Mouse (Mus musculus) midbrain, postnatal 0 days (tissue): Measurements from ENCODE around the gene Fxyd7. TPM values are rescaled to one million over a fixed set of nuclear protein-coding genes. Genes with fewer than 3 reads are reported as not detected.

Experiments
- ATAC-seq: fragments of 200-750 bp; cut with Nextera tagmentation; 2 replicates; pipeline ENCODE4 v1.8.0; 2017; ENCODE audit warnings: moderate number of reproducible peaks, mild to moderate bottlenecking, moderate TSS enrichment, moderate library complexity; ENCODE audit not compliant: low FRiP score
- DNase-seq: peaks from one replicate; pipeline ENCODE4 v3.0.0-alpha.2; 2015; ENCODE audit warnings: low spot score
- H3K27ac ChIP-seq: fragments of 300-500 bp; sonication (generic); 2 replicates; pipeline ENCODE4 v1.5.1; 2014; ENCODE audit warnings: low read depth, mild to moderate bottlenecking, low read length, mixed read lengths
- H3K27me3 ChIP-seq: fragments of 300-500 bp; sonication (generic); 2 replicates; pipeline ENCODE4 v1.6.1; 2014; ENCODE audit warnings: low read length, control low read depth, mixed read lengths; ENCODE audit not compliant: insufficient read depth
- H3K36me3 ChIP-seq: fragments of 300-500 bp; sonication (generic); 2 replicates; pipeline ENCODE4 v1.6.1; 2014; ENCODE audit warnings: low read length, control low read depth, mixed read lengths; ENCODE audit not compliant: insufficient read depth
- H3K4me1 ChIP-seq: fragments of 300-500 bp; sonication (generic); 2 replicates; pipeline ENCODE4 v1.6.1; 2014; ENCODE audit warnings: mild to moderate bottlenecking, control low read depth, antibody characterized with exemption, low read length, mixed read lengths; ENCODE audit not compliant: insufficient read depth
- H3K4me2 ChIP-seq: fragments of 300-500 bp; sonication (generic); 2 replicates; pipeline ENCODE4 v1.6.1; 2014; ENCODE audit warnings: low read depth, mild to moderate bottlenecking, low read length, mixed read lengths; ENCODE audit not compliant: poor library complexity, severe bottlenecking
- H3K4me3 ChIP-seq: fragments of 300-500 bp; sonication (generic); 2 replicates; pipeline ENCODE4 v1.5.1; 2014; ENCODE audit warnings: low read depth, mild to moderate bottlenecking, low read length, moderate library complexity
- H3K9ac ChIP-seq: fragments of 300-500 bp; sonication (generic); replicated peaks from 2 replicates; pipeline ENCODE4 v1.6.1; 2014; ENCODE audit warnings: mild to moderate bottlenecking, low read length, moderate library complexity, mixed read lengths; ENCODE audit not compliant: poor library complexity, severe bottlenecking
- H3K9me3 ChIP-seq: fragments of 300-500 bp; sonication (generic); 2 replicates; pipeline ENCODE4 v1.6.1; 2016; ENCODE audit warnings: low read length, control low read depth
- CTCF ChIP-seq: IDR thresholded peaks from 2 replicates; pipeline ENCODE4 v1.5.1; 2016; ENCODE audit warnings: antibody characterized with exemption, mild to moderate bottlenecking
- WGBS: fragments of 180-500 bp; shearing (Covaris S2); extraction: QIAGEN DNeasy Blood & Tissue Kit; methylation state at CpG from one replicate; pipeline ENCODE4 v1.1.7; 2014; 5-methylcytosine and 5-hydroxymethylcytosine counted together
- polyA plus RNA-seq: library from polyadenylated mRNA; unstranded; fragments of >200 nt; fragmentation: Nextera tagmentation; extraction: Ambion mirVana; gene quantifications from 2 replicates; pipeline ENCODE4 v1.2.1, GENCODE M21; 2015
- total RNA-seq: library from RNA; depleted of rRNA; stranded (reverse); fragments of >200 nt; gene quantifications from 2 replicates; pipeline ENCODE4 v1.2.3, GENCODE M21; 2014

Fxyd7 gene
- total and polyA plus RNA-seq, 2 experiments from 2014 or later = 285 to 455 TPM

DNA sequence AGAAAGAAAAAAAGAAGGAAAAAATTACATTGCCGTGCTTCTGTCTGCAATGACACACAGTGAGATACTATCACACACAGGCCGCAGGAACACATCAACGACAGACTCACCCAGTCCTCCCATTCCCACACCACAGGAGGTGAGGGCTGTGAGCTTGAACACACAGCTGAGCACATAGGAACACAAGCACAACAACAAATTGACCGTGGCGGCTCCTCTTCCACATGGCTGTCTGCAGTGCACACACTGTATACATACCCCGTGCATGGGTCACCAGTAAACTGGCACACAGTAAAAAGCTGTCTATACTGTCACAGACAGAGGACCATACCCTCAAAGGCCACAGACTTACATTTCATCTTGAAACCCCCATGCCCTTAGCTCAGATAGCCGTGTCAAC, 5.2 kb upstream of the Fxyd7 start:
- peaks cover 6% of the 10 kb centered on the region; the same call in 1 of the 2 replicates for H3K4me1 ChIP-seq
- 74% methylated on average over 7 of the region's 7 CpGs for WGBS
- TF ChIP-seq CTCF = no peak

DNA sequence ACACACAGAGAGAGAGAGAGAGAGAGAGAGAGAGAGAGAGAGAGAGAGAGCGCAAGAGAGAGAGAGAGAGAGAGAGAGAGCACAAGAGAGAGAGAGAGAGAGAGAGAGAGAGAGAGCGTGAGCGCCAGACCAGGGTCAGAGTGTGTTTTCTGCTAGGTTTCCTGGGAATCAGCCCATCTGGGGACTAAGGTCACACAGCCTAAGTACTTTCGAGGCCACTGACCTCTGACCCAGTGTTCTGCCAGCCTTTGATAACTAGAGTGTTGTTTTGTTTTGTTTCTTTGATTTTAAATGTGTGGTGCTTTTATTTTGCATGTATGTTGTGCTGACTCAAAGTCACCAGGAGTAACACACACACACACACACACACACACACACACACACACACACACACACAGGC, 4.6 kb upstream of the Fxyd7 start:
- 29% methylated on average over 3 of the region's 4 CpGs for WGBS
- no peak overlapping the region for H3K27ac ChIP-seq

More for the DNA sequence above, 5.2 kb upstream of the Fxyd7 start:
- ATAC-seq = no peak
- Histone ChIP-seq H3K9ac (no peak overlapping the region), H3K4me3 (no peak overlapping the region), H3K9me3 (no peaks in the 10 kb centered on the region), H3K27me3 (peaks cover 14% of the 10 kb centered on the region), H3K4me2 (no peak overlapping the region), H3K36me3 (no peaks in the 10 kb centered on the region), H3K27ac (no peak overlapping the region)
- no peak for DNase-seq

GRCm38 (mm10) chr7:31055354-31055824, 4.1 kb upstream of the Fxyd7 start:
- Histone ChIP-seq H3K4me3 (no peak overlapping the region), H3K9me3 (no peaks in the 10 kb centered on the region), H3K4me1 (peaks cover 6% of the 10 kb centered on the region; the same call in 1 of the 2 replicates), H3K27me3 (peaks cover 14% of the 10 kb centered on the region), H3K27ac (no peak overlapping the region), H3K36me3 (no peaks in the 10 kb centered on the region), H3K9ac (no peak overlapping the region), H3K4me2 (peak overlapping the region; percentile 7; the same call in 1 of the 2 replicates)
- ATAC-seq (0 out of 2 replicates have a peak, but pooled peaks have one; percentile 21), DNase-seq (peak; percentile 62)
- TF ChIP-seq CTCF = no peak
- 12% methylated on average over 9 of the region's 10 CpGs for WGBS

More for the DNA sequence above, 4.6 kb upstream of the Fxyd7 start:
- H3K27me3 ChIP-seq = peaks cover 14% of the 10 kb centered on the region
- DNase-seq (no peak), ATAC-seq (no peak)
- H3K9ac ChIP-seq = no peak overlapping the region
- H3K4me2 ChIP-seq = no peak overlapping the region
- no peak for TF ChIP-seq CTCF
- no peak overlapping the region for H3K4me3 ChIP-seq
- peaks cover 6% of the 10 kb centered on the region; the same call in 1 of the 2 replicates for H3K4me1 ChIP-seq
- no peaks in the 10 kb centered on the region for H3K36me3 ChIP-seq
- H3K9me3 ChIP-seq = no peaks in the 10 kb centered on the region

DNA sequence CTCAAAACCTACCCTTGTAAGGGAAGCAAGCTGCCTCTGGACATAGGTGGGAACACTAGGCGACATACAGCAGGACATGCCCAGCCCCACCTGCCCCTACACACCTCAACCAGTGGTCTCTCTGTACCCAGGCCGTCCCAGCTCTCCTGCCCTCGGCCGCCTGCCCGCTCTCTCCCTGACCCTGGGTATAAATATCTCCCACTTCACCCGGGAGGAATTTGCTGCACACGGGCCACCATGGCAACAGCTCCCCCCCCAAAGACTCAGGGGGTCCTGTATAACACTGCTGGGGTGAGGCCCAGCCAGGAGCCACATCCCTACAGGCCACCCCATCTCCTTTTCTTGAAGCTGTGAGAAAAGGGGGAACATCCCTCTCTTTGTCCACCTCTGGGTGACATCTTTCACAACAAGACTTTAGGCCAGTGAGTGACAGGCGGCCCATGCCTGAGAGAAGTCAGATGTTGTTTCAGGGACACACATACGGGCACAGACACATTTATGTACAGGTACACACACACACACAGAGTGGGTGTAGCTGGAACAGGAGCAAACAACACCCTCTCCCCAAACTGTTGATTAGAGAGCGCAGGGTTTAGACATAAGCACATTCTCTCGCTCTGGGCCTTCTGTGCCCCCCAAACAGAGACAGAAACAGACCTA, 3.5 kb upstream of the Fxyd7 start:
- TF ChIP-seq CTCF = no peak

GRCm38 (mm10) chr7:31053882-31054447, 2.7 kb upstream of the Fxyd7 start:
- TF ChIP-seq CTCF = no peak
- Histone ChIP-seq H3K4me2 (no peak overlapping the region), H3K9ac (no peak overlapping the region), H3K27ac (no peak overlapping the region), H3K27me3 (peaks cover 14% of the 10 kb centered on the region), H3K4me3 (no peak overlapping the region), H3K4me1 (peaks cover 6% of the 10 kb centered on the region; the same call in 1 of the 2 replicates), H3K36me3 (no peaks in the 10 kb centered on the region), H3K9me3 (no peaks in the 10 kb centered on the region)
- 22% methylated on average over 10 of the region's 10 CpGs for WGBS
- no peak for DNase-seq
- no peak for ATAC-seq

More for the DNA sequence above, 3.5 kb upstream of the Fxyd7 start:
- peaks cover 14% of the 10 kb centered on the region for H3K27me3 ChIP-seq
- DNase-seq (no peak), ATAC-seq (no peak)
- H3K9ac ChIP-seq = no peak overlapping the region
- H3K4me2 ChIP-seq = peak overlapping the region; percentile 7; the same call in 1 of the 2 replicates
- no peaks in the 10 kb centered on the region for H3K9me3 ChIP-seq
- no peaks in the 10 kb centered on the region for H3K36me3 ChIP-seq
- no peak overlapping the region for H3K4me3 ChIP-seq
- H3K4me1 ChIP-seq = peaks cover 6% of the 10 kb centered on the region; the same call in 1 of the 2 replicates
- no peak overlapping the region for H3K27ac ChIP-seq
- WGBS = 46% methylated on average over 11 of the region's 11 CpGs
